Mouse (Mus musculus): ENCODE measurements at regions not wholly inside any gene's neighbourhood (a gene's known extent, or its start where the extent isn't known, plus 50 kb on each side); places are given as distances from the start of the nearest gene placed in this dataset.
A peak's percentile ranks its signal among the peaks of the same experiment; 100 is the strongest.

DNA sequence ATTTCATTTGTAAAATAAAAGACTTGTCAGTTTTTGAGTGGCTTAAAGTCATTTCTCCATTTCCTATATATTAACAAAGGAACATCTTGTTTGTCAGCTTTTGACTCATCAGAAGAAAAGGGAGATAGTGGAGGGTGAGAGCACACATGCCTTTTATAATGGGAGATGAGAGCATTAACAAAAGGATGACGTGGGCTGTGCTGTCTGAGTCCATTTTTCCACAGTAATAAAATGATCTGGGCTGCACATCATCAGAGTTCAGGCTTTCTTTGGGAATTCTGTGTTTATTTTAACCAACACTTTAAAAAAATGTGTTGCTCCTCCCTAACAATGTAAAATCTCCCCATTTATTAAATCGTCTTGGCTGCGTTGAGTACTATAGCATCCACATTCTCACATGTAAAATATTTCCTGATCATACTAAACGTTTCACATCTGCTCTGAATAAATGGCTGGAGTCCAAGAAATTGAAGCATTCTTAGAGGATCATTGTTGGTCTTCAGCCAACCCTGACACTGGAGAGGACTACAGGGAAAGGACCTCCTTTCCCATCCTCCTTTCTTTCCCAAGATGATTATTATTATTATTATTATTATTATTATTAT lies 458.5 kb upstream of the Jag1 start:
- no peak for DNase-seq

DNA sequence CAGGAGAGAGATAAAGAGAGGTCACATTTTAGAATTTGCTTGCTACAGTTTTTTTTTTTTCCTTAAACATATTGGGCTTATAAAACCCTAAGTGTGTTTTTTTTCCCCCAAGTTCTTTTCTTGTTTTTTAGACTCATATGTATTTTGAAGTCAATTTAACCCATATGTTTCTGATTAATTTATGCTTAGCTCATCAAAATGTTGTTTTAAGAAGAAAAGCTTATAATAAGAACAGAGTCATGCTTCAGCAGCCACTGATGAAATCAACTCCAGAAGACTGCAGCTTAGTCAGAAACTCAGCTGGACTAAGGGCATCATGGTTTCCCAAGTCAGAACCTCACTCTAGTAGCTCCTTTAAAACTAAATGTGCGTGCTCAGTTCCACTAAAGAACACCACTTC lies 454.7 kb upstream of the Jag1 start:
- DNase-seq, result no peak

DNA sequence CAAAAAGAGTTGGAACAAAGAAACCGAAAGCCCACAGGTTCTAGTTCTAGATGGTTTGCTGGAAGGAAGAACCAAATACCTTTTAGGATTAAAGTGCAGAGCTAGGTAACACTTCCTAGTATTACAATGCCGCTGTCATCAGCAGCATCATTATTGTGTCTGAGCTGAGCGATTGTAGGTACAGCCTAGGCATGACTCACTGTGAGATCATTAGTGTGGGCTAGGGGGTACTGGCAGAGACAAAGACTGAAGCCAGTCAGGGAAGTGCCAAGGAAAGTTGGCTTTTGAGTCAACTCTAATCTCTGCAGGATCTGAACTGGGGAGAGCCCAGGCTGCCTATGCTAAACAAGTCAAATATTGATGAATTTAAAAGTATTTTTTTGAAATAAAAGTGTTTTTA lies 450.2 kb upstream of the Jag1 start:
- DNase-seq, result no peak

DNA sequence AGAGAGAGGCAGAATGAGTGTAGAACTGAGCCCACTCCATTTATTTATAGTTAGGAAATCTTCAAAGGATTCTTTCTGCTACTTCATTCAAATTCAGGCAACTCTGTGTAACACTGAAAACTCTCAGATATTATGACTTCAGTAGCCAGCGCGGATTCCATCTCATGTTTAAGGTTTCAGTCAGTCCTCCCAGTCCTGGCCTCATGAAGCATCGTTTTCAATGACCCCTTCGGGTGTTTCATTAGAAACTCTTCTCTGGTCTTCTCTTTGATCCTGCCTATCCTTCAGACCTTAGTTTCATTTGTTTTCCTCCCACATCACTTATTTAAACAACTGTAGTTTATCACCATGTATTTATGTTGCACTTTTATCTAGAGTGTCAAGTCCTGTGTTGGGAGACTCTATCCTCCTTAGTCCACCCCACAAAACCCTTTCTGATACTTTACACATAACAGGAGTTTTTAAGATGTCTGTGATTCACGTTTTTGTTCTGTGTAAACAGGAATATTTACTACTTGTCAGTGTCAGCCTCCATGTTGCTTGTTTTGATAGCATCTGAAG lies 447.7 kb upstream of the Jag1 start:
- no peak for DNase-seq

DNA sequence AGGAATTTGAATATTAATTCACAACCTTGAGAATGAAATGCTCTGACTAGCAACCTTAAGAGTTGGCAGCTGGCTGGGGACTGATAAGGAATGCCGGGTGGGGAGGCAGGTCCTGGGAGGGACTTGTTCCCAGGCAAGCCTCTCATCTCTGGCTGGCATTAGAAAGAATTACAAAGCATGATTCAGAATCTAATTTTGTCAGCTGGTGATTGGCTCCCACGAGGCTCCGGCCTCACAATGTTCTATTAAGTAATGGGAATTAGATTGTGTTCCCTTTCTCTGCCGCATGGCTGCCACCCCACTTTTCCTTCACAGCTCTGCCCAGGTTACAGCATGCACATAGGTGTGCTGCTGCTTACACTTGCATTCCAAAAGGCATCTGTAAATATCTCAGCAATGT lies 443.9 kb upstream of the Jag1 start:
- DNase-seq, result no peak

DNA sequence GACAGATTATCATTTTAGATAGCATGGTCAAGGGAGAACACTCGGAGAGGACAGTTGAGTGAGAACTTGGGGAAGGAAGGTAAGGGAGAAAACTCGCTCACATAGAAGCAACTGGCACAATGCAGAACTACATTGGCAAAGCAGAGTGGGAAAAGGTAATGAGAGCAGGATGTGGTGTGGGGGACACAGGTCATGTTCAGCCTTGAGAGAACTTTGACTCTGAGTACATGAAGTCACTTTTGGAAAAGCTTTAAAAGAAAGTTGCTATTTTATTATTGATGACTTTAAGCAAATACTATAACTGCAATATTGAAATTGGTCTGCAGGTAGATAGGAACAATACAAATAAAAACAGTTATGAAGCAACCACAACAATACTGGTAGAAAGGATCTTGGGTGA lies 437.4 kb upstream of the Jag1 start:
- DNase-seq, result no peak

DNA sequence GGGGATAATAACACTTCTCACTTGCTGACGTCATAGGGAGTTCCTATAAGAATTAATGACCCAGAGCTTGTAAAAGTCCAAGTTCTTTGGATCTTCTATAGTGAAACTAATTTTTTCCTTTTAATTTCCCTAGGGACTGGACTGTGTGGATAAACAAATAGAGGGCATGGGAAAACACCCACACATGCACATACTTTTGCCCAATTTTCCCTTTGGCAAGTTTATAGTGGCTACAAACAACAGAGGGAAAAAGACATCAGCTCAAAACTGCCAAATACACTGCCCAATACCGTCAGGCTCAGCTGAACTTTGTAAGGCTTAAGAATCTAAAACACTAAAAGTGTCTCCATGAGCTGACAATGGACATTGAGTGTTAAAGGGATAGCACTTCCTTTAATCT lies 420.1 kb upstream of the Jag1 start:
- DNase-seq, result no peak

DNA sequence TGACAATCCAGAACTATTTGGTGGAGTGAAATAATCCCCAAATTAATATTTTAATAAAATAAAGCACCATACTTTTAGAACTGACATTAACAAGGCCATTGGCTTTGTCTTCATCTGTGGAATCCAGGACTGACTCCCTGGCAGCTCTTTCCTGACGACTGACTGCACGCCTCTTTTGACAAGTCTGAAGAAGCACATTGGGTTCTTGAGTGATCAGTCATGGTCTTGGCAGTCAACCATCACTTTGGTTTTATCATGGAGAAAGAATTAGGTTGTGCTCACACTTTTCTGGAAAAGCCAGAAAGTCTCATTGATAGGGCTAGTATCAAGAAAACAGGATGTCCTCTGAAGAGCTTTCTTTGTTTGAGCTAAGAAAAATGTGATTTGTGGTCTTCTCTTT lies 399.8 kb upstream of the Jag1 start:
- DNase-seq, result no peak

DNA sequence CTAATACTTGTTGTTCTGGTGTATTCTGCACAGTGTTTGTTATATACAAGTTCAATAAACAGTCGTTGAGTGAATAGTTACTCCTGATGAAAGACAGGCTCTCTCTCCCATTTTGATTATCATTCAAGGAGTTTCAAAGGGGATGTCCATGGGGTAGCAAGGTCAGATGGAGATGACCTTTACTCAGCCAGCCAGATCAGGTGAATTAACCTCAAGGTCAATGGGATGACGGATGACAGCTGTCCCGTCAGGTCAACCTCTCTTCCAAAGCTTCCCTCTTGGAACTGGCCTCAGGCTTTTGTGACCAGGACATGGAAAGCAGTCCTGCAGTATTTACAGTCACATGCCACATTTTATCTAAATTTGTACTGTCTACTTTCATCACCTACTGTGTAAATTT lies 398.6 kb upstream of the Jag1 start:
- no peak for DNase-seq

DNA sequence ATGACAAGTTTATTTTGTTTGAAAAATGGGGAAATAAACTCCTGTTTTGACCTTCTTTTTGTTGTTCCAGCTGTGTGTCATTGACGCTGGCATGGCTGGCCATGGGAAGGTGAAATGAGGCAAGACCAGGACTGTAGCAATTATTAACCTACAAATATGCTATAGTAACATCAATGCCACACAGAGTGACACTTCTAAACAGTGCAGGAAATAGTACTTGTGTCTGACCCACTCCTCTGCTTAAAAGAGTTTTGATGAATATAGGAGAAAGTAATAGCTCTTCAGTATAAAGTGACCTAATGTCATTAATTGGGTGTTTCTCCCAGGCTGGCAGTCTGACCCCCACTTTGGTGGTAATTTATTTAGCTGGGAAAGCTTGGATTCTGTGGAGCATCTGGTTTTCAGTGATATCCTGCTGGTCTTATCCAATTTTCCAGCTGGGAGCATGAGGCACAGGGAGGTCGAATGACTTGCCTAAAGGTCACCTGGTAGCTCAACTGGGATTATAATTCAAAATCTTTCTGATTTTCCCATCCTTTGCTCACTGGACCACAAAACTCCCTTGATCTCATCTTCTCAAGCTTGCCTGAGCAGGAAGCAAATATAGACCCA lies 397.6 kb upstream of the Jag1 start:
- DNase-seq, result no peak

DNA sequence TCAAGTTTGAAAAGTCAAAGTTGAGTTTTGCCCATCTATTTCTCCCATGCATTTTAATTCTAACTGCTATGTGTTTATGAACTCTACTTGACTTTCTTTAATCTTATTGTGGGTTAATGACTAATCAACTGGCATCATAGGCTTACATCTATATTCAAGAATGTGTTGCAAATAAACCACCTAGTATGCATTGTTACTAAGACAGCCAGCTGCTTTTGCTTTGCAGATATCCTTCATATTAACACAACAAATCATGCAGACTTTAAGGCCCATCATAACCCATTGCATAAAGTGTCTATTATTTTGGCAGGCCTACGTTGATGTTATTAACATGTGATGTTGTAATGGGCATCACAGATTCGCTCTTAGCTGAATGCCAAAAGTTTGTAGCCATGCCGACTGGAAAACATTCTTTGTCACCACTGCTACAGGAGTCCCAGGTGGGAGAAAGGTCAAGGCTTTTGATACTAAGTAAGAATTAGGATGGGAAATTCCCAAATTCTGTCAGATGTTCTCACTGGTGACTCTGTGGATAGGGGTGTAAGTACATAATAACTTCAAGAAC lies 394.3 kb upstream of the Jag1 start:
- no peak for DNase-seq

DNA sequence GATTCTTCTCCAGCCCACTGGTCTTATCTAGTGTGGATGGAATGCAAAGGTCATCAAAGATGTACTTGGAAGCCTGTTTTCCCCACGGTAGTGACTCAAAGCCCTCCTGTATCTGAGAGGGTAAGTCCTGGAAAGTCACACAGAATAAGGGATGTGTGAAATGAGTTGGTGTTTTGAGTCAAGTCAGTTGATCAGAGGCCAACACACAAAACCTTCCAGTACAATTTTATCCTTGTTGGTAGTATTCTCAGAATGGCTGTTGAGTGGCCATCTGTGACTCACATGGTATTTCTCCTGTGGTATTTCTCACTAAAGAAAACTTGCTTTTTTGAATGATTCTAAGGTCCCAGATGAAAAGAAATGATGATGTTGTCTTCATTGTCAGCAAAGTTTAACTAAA lies 384.8 kb upstream of the Jag1 start:
- no peak for DNase-seq

DNA sequence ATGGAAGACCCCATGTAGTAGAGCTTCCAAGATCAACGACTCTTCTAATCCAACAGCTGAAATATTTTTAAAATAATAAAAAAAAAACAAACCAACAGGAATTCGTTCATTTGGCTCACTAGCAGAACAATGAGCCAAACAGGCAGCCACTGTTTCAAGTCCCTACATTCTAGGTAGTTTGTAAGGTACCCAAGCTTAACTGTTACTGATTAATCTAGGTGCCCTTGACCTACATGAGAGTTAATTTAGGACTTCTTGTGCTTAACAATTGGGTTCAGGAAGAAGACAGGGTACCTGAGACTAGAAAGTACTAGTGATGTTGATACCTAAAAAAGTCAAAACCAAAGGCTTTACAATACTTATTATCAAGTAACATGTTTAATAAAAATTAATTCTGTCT lies 381.2 kb upstream of the Jag1 start:
- no peak for DNase-seq

DNA sequence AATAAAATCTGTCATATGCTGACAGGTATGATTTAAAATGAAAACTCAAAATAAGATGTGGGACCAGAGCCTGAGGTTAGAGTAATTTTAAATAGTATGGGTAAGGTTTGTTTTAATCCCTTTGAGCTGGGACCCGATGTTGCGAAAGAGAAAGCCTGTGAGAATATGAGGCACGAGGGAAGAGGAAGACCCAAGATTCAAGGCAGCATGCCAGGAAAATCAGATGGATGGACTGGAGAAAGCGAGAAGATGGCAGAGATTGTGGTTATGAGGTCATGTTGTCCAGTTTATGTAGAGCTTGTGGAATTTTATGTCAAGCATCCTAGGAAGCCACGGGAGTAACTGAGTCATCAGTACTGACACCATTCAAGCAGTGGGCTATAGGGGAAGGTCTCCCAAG lies 377.2 kb upstream of the Jag1 start:
- DNase-seq, result no peak

DNA sequence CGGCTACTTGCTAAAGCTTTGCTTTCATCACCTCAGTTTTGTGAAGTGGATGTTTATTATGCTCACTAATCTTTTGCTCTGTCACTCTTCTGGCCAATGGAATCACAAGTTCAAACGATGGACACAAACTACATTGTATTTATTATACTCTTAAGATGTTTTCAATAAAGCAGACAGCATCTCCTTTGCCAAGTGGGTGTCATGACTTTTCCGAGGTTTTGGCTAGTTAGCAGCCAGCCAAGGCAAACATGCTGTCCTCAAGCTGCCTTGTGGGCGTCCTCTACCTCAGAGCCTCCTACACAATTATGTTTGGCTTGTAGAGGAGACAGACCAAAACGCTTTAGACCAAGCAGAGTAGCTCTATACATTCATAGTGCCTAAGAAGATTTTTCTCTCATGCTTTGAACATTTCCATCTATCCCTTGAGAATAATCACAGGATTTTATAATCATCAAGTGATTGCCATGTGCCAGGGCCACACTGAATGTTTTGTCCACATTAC lies 372.8 kb upstream of the Jag1 start:
- DNase-seq, result peak; percentile 5

DNA sequence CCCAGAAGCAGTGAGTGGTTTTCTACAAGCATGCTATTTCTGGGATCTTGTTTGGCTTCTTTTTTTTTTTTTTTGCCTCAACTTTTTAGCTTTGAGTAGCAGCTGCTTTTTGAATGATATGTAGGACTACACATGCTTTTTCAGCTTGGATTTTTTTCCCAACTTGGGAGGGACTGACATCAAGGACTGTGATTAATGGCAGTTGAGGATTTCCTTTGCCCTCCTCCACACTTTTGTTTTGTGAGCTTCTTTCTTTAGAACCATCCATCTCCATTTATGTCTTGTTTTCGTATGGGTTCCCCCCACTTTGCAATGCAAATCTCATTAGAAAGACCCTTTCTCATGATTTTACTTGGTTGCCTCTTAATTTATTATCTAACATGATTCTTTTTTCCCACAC lies 352.3 kb upstream of the Jag1 start:
- no peak for DNase-seq

DNA sequence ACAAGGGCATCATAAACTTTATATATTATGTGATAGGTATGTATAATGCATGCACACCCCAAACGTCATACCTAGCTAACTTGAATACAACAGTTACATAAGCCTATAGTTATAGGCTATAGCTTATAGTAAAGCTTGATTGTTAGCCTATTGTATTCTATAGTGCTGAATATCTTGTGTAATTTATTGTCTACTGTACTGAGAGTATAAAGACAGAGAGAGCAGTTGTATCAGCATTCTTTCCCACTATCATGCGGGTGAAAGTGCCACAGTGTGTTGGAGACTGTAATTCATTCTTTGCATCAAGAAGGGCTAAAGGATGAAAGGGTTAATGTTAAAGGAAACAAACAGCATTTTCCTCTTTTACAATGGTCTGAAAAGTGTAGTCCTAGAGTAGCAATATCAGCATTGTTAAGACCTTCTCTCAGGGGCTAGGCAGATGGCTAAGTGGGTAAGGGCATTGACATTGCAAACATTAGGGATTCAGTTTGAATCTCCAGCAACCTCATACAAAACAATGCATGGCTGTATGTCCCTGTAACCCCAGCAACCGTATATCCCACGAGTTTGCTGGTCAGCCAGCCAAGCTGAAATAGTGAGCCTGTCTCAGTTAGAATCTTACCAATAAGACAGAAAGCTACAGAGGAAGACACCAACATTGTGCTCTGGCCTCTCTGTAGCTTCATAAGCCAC lies 340.8 kb upstream of the Jag1 start:
- no peak for DNase-seq

DNA sequence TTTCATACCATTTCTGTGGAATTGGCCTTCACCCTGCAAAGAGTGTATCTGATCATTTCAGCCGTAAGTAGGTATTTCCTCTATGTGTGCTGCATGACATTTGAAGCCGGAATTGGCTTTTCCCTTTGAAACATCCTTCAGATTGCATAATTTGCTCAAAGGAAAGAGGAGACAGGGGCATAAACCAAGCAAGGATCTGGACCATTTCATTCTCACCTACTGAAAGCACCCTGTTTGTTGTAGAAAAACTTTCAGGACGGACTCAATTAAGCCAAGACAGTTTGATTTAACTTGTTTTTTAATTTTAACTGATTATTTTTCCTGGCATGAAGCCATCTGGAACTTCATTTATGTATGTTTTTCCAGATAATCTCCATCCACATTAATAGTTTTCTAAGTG lies 340.0 kb upstream of the Jag1 start:
- no peak for DNase-seq

DNA sequence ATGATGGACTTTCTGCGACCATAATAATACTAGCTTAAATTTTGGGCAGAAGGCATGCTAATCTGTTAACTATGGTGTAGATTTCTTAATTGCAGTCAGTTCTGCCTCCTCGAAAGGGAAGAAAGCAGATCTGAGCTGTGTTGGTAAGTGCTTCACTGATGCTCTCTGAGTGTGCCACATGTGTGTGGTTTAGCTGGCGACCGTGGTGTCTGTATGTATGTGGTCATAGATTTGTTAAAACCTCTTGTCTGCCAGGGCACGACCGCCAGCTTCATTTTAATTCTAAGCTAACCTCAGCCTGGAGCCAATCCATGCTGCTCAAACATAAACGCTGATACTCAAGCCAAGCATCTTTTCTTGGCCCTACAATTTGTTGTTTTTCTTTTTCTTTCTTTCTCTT lies 330.5 kb upstream of the Jag1 start:
- no peak for DNase-seq

DNA sequence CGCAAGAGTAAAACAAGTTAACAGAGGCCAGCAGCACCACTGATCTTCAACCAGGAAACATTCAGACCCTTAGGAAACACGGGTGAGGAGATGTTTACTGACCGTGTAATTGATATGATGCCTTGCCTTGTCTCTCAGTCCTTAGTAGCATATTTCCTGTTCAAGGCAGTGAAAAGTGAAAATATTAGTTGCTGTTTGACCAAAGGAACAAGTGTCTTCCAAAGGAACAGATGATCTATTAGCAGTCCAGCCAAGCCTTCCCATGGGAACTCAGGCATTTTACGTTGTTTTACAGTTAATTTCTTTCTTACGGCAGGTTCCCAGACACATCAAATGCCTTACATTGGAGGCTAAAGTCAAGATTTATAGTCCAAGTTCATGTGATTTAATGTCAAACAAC lies 321.3 kb upstream of the Jag1 start:
- DNase-seq, result no peak

DNA sequence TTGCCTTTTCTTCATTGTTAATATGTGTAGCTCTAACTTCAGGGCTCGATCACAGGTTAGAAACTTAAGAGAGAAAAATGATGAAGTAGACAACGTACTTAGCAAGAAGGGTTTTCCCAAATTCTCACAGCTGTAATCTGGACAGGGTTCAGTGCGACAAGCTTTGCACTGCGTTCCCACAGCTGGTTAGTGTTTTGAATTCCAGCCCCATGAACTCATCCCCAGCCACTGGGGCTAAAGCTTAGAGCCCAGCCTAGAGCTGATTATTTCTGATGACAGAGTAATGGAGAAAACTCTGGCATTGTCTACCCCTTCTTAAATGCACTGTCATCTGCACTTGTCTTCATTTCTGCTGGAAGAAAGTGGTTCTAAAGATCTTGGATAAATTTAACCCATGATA lies 319.7 kb upstream of the Jag1 start:
- DNase-seq, result peak; percentile 18

DNA sequence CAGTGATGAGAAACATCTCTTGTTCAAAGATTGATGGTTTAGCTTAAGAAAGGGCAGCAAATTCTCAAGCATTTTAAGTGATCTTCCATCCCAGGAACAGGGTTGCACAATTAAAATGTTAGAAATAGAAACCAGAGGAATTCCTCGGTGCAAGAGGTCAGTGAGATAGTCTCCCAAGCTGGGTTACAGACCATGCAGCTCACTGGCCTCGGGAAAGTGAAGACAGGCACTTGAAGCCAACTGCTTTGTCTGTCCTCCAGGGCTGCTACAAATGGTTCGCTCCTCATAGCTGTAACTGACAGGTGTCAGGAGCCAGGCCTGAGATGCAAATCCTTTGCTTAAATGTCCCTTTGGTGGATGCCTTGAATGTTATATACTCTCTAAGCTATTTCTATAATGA lies 306.2 kb upstream of the Jag1 start:
- no peak for DNase-seq

DNA sequence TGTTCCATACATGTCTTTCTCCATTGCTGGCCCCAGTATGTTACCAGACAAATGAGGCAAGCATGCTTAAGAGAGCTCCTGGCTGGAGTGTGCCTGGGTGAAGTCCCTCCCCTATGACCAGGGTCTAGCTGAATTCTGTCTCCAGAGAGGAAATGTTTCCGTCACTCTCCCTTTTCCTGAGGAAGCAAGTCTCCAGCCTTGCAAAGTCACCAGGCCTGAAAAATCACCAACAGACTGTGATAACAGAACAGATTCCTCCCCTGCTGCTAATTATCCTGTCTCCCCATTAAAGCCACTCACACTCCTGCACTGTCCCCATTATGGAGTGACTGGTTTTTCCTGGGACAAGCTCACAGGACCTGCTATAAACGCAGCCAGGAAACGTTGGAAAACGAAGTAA lies 303.2 kb upstream of the Jag1 start:
- peak; percentile 25 for DNase-seq

DNA sequence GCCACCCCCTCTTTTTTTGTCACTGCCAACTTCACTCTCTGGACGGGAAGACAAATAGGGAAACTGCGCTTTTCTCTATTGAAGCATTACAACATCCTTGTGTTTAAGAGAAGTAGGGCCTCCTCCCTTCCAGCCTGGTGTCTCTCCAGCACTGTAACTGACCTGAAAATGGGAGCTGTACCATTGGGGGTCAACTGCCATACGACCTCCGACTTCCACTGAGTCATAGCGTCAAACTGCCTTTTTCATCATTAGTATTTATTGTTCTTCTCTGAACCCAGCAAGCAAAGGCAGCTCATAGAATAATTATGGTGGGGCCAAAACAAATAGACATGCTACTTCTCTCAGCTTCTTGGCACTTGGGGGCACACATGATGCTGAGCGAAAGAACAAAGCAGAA lies 301.2 kb upstream of the Jag1 start:
- peak; percentile 54 for DNase-seq

Measured in kidney, postnatal 10 days (tissue).